Mouse (Mus musculus) brain, embryonic 14.5 days (tissue): ENCODE measurements at regions not wholly inside any gene's neighbourhood (a gene's known extent, or its start where the extent isn't known, plus 50 kb on each side); places are given as distances from the start of the nearest gene placed in this dataset.

Experiments used
- DNase-seq: peaks from one replicate; pipeline ENCODE4 v3.0.0-alpha.2; 2011; ENCODE audit warnings: low read depth
- CTCF ChIP-seq: fragments of 200-500 bp; IDR thresholded peaks from 2 replicates; pipeline ENCODE4 v1.5.1; 2012; ENCODE audit warnings: inconsistent platforms, mild to moderate bottlenecking, moderate library complexity, borderline replicate concordance; ENCODE audit not compliant: insufficient read depth, insufficient read length; ENCODE audit errors: extremely low read depth
- POLR2A ChIP-seq: fragments of 200-500 bp; IDR thresholded peaks from 2 replicates; pipeline ENCODE4 v1.6.1; 2012; ENCODE audit warnings: mild to moderate bottlenecking, inconsistent platforms, borderline replicate concordance; ENCODE audit not compliant: poor library complexity, insufficient read depth, insufficient read length, severe bottlenecking; ENCODE audit errors: extremely low read depth

DNA sequence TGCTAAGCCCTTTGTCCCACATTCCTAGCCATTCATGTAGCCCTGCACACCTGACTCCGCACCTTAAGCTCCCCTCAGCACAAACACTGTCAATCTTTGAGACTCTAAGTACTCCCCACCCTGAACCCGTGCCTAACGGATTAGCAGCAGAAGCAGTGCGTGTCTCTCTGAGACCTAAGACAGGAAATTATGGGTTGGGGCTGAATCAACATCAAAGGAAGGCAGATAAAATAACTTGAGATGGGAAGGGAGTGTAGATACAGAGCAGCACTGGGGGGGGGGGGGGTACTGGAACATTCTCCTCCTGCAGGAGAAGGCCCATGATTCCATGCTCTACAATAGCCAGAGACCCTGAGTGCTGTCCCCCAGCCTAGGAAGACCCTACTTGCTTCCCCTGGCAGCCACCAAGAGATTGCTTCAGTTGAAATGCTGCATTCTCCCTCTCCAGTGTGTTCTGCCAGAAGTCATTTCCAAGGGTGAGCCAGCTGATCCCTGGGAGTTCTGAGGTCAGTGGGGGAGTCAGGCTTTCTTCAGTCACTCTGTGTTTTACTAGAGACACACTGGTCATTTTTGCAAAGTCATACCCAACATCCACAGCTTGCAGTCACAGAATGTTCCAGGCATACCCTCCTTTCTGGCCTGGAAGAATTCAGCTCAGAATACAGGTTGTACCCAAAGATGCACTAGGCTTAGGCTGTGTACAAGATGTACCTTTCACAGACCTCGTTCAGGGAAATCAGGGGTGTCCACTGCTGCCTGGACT is 71.4 kb downstream of the Rhob start:
- no peak for DNase-seq
- TF ChIP-seq POLR2A (no peak), CTCF (no peak)

DNA sequence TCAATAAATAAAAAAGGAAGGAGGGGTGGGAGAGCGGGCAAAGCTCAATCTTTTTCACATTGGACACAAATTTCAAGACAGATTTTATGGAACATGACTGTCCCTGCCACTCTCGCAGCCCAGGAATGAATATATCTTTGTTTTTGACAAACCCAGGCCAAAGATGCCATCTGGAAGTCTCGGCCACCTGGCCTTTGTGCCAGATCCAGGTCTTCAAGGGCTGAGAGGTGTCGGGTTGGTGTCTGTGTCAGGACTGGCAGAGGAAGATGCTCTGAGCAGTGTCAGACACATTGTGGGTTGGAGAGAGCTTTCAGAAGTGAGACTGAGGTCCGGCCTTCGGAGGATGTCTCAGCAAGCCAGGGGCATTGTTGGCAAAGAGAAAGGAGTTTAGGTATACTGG is 75.3 kb downstream of the Rhob start:
- DNase-seq: no peak
- TF ChIP-seq CTCF (no peak), POLR2A (no peak)

DNA sequence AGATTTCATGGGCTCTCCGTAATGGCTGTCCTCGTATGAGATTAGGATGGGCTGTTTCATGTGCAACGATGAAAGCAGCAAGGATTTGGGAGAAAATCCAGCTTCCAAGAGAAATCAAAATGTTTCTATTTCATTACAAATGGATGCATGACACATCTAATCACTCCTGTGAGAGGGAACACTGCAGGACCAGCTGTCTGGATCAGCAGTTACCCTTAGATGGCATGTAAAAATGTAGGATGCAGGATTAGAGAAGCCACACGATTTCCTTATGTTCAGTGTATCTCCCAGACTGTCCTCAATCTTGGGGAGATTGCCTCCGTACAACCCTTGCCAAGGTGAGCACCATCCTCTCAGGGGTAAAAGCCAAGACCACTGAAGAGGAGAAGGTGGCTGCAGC is 77.1 kb downstream of the Rhob start:
- TF ChIP-seq CTCF: no peak
- no peak for TF ChIP-seq POLR2A
- DNase-seq: no peak

DNA sequence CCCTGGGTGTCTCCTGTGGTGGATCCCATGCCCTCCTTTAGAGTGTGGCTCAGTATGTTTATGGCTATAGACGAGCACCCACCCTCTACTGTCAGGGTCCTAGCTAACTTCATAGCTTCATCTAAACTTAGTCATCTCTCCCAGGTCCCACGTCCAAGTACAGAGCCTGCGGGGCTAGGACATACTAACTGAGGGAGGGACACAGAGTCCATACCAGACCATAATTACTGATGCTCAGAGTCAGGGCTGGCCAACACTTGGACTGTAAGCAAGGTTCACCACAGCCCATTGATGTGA is 78.6 kb downstream of the Rhob start:
- DNase-seq: no peak
- no peak for TF ChIP-seq CTCF
- TF ChIP-seq POLR2A: no peak

DNA sequence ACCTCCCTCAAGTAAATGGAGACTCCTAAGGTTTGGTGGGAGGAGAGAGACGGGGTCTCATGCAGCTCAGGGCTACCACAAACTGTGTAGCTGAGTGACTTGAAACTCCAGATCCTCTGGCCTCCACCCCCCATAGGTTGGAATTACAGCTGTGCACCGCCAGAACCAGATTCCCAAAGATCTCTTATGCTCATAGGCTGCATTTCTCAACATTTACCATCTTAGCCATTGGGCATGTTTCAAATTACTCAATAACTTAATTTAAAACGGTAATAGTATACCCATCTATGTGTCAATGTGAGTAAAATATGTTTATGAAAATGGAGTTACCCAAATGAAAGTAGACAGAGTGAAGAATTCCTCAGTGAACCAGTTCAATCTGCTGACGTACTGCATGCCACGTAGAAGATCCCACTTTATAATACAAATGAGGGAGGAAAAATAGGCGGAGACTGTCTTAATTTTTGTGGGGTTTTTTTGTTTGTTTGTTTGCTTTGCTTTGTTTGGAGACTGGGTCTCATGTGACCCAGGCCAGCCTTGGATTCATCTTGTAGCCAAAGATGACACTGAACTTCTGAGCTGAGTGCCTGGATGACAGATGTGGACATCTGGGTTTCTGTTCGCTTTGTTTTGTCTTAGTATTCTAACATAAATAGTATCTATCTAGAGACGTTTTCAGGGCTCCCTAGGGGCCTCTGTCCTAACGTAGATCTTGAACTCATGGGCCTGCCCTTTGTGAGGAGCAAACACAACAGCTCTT is 79.1 kb downstream of the Rhob start:
- no peak for DNase-seq
- TF ChIP-seq POLR2A (no peak), CTCF (no peak)

DNA sequence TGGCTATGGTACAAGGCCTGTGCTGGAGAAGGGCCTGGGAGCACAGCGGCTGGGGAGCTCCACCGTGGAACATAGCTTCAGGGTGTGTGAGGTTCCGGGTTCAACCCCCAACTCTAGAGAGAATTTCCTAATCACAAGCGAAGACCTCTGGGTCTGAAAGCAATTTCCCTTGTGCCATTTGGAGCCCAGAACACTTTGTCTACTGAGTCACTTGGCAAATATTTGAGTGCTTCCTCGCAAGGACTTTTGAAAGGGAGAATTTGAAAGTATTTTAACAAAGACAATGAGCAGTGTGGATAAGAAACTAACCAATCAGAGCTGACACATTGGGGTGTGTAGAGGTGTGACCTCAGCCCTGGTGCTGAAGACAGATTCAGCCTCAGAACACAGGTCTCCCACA is 80.9 kb downstream of the Rhob start:
- TF ChIP-seq POLR2A (no peak), CTCF (no peak)
- no peak for DNase-seq

DNA sequence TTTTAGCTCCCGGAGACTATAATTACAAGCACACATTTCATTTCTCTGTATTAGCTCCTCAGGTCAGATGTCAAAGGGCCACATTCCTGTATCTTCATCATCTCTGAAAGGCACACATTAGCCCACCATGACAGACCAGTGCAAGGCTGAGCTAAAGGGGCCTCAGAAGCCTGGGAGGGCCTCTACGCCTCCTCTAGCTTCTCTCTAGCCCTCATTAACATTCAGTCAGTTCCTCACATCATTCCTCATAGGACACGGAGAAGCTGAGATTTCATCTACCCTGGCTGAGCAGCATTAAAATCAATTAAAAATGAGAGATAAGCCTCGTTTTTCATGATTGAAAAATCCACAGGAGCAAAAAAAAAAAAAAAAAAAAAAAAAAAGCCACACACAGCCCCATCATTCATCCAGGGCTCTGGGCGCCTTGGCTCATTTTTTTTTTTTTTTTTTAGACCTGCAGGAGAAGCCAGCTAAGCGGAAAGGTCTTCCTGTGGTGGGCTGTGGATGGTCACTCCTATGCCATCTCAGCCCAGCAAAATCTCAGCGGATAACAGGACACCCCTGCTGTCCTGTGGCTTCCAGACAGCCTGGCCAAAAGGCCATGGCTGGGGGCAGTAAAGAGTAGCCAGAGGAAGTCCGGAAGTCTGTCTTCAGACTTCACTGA is 82.5 kb downstream of the Rhob start:
- peak; percentile 52 for DNase-seq
- TF ChIP-seq POLR2A: no peak
- no peak for TF ChIP-seq CTCF

DNA sequence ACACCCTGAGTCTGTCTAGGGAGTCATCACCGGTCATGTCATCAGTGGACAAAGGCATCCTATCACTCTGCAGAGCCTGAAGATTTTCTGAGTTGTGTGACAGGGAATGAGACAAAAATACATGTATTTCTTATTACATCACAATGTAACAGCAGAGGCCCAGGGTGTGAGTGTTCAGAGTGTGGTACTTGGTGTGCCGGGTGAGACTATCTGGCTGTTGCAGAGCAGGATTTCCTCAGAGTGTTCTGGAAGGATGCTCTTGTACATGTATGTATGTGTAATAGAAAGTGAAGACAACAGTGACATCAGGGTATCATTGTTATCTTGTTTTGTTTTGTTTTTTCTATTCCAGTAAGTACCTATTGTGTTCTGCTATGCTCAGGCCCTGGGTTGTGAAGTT is 87.7 kb downstream of the Rhob start:
- DNase-seq: no peak
- no peak for TF ChIP-seq CTCF
- TF ChIP-seq POLR2A: no peak

DNA sequence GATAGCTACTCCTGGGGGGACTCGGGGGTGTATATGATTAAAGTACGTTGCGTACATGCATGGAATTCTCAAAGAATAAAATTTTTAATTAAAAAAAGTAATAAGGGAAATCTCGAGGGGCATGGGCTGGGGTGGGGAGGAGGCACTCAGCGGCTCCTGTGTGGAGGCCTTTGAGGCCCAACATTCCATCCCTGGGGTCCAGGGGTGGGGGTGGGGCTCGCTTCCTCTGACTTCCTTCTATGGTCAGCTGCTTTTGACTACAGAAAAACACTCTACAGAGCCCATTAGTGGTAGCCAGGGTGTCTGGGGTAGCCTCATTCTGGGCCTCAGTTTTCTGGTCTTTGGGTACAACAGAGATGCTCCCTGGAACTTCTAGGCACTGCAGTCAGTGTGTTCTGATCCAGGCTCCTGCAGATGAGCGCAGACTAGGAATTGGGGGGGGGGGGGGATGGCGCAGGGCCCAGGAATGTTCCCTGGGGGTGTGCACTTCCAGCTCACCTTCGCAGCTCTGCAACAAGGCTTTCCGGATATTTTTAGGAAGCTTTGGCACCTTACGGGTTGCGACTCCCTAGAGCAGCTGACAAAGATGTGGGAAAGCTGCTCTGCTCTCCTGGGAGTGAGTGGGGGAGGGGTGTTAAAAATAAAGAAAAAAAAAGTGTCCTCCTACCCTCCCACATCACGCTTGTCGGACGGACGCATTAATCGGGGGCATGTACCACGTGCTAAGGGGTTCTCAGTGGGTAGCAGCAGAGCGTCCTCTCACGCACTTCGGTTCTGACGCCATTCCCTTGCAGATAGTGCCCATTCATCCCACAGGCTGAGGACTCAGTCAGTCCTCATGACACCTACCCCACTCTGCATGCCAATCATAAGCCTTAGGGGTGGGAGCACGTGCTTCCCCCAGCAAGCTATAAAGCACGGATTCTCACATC is 89.1 kb downstream of the Rhob start:
- no peak for TF ChIP-seq POLR2A
- TF ChIP-seq CTCF: no peak
- DNase-seq: peak; percentile 27

DNA sequence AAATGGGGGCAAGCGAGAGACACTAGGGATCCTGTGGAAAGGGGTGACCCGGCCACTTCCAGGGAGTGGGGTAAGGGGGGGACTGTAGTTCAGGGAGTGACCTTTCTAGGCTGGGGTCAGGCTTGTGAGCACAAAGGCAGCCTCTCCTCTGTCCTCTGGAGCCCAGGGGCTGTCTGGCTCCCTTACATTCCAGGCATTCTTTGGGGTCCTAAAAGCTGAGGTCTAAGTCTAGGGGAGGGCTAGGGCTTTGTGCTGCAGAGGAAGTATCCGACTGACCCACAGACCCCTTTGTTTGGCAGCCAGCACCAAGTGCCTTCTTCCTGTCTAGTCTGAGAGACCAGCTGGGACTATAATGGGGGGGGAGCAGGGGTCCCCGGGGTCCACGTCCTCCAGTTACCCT is 88.9 kb downstream of the Hs1bp3 start:
- peak; percentile 7 for DNase-seq
- TF ChIP-seq CTCF (no peak), POLR2A (no peak)

DNA sequence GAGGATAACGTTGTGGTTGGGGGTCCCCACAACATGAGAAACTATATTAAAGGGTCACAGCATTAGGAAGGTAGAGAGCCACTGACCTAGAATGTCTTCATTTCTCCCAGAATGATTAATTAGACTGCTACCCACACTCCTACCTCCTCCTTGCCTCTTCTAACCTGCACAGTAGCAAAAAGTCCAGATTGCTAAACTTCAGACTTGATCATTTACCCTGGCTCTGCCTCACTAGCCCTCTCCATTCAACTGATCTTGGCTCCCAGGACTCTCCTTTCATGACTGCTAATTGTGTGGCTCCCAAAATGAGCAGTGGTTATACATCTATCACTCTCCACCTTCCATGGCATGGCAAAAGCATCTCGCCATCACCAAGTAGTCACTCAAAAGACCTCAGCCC is 88.1 kb downstream of the Hs1bp3 start:
- TF ChIP-seq POLR2A (no peak), CTCF (no peak)
- DNase-seq: no peak

DNA sequence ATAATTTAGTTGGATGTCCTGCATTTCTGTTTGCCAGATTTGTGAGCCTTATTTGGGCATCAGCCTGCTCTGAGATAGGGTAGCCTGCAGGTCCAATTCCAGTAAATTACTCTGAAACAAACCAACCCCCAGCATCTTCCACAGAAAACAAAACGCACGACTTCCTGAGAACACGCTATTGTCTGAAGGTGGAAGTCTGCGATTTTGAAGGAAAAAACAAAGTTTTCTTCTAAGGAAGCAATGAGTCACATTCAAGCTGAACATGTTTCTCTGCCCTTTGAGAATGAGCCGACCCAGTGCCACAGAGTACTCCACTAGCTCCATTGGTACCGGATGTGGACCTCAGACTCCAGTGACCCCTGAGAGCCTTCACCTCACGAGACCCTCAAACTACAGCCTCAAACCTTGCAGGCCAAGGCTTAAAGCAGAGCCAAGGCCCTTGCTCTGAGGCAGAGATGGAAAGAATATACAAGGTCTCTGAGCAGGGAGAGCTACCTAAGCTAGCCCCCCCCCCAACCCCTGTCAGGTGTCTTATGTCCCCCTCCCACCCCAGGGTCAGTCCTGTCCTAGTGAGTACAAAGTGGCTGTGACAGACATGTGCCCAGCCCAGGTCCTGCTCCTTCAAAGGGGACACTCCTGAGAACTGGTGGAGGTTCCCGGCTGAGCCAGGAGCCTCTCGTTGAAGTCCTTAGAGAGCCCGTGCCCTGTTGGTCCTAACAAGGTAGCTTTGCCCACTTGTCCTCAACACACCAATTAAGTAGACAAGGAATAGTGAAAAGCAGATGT is 87.3 kb downstream of the Hs1bp3 start:
- DNase-seq: no peak
- TF ChIP-seq POLR2A (no peak), CTCF (no peak)
